17 mouse cellular contexts compared by ENCODE assay signal in the genomic region with DNA sequence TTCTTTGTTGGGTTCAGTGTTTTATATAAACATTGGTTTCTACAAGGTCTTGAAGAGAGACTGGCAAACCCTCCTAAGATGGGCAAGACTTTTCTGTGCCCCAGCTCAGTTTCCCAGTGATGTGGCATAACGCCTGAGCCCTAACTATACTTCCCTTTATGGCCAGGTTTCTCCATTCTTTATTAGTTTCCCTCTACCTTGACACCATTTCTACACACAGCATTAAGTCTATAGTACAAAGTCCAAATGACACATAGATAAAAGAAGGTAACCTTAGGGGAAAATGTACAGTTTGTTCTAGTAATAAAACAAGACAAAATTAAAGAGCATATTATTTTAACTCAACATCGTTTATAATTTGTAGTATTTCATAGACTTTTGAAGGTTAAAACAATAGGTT.
"Had no signal": no experiment of that assay in that cellular context is flagged by ENCODE, and none has a peak within 500 bp of the region (broad histone marks: within the 10 kb centered on the region; RNA-seq: fewer than 3 reads in every experiment).

No protein-coding gene starts in this region.

- H3K4me2 ChIP-seq: neural tube, embryonic 12.5 days; neural tube, embryonic 13.5 days; neural tube, embryonic 15.5 days; stomach, embryonic 15.5 days had no signal

- H3K27me3 ChIP-seq: neural tube, embryonic 12.5 days; neural tube, embryonic 13.5 days; neural tube, embryonic 15.5 days; stomach, embryonic 15.5 days had no signal

- H3K9ac ChIP-seq: neural tube, embryonic 12.5 days; neural tube, embryonic 13.5 days; neural tube, embryonic 15.5 days; stomach, embryonic 15.5 days had no signal

- H3K4me1 ChIP-seq: neural tube, embryonic 12.5 days; neural tube, embryonic 13.5 days; neural tube, embryonic 15.5 days; stomach, embryonic 15.5 days had no signal

- H3K9me3 ChIP-seq: neural tube, embryonic 12.5 days; neural tube, embryonic 13.5 days; neural tube, embryonic 15.5 days; stomach, embryonic 15.5 days had no signal

- DNase-seq: retina, postnatal 1 day; right cerebral cortex, adult 18-20 months; right cerebral cortex, postnatal 14 days; right cerebral cortex, postnatal 25 days; right cerebral cortex, postnatal 4 days; spleen, adult 18-20 months; thymus, adult 18-20 months; thymus, adult 2 months; thymus, postnatal 14 days; thymus, postnatal 25 days; thymus, postnatal 36 days; thymus, postnatal 4 days had no signal

- H3K27ac ChIP-seq: neural tube, embryonic 12.5 days; neural tube, embryonic 13.5 days; neural tube, embryonic 15.5 days; stomach, embryonic 15.5 days; stomach, postnatal 0 days had no signal

- H3K4me3 ChIP-seq: neural tube, embryonic 12.5 days; neural tube, embryonic 13.5 days; neural tube, embryonic 15.5 days; stomach, embryonic 15.5 days had no signal
